Mouse (Mus musculus) adrenal gland (tissue): ENCODE data around the gene Adgra3.

ENCODE experiments used
- intact Hi-C: fragments of 180-260 bp; cut with DNase I; formaldehyde crosslinking; loops from one replicate; pipeline ENCODE4 v1.15.1; 2025

Adgra3 gene

GRCm38 (mm10) chr5:49980727-49981126 is 78.1 kb downstream of the Adgra3 start:
- intact Hi-C loops = no loop called here

- intact Hi-C loops = loop anchor here (5.0 kb wide), 1 partner anchor 53 kb away; no protein-coding TSS in a partner anchor
Observed at GRCm38 (mm10) chr5:49979246-49979645, 79.6 kb downstream of the Adgra3 start.

DNA sequence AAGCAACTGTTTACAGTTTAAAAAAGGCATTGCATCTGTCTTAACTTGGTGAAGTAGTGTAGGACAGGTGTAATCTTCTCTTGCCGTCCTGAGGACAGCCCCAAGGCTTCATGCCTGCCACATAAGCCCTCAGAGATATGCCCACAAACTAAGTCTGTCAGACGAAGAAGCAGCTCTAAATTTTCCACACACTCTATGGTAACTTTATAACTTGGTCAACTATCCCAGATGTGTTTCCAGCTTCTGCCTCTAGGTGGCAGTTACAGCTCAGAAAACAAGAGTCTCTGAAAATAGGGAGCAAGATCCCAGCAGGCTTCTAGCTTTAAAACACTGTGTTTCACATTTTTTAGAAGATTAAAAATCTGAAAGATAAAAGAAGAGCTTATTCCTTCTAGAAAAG is 82.8 kb downstream of the Adgra3 start:
- intact Hi-C loops = loop anchor here (2.0 to 5.0 kb wide), 2 partner anchors 56 to 239 kb away; no protein-coding TSS in a partner anchor

GRCm38 (mm10) chr5:49974211-49974610 is 84.6 kb downstream of the Adgra3 start:
- intact Hi-C loops = no loop called here

DNA sequence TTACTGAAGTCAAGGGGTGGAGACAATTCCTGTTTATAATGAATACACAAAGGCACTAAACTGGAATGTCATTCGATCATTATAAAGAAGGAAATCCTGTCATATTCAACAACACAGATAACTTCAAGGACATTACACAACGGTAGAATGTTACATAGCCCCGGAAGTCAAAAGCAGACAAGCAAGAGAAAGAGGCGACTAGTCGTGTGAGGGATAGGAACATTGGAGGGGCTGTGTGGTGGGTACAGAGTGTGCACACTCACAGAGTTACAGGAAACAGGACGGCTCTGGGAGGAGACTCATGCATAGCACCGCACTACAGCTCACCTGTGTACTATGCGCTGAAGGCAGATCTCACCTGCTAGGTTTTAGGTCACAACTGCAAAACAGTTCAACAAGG is 89.1 kb downstream of the Adgra3 start:
- intact Hi-C loops = no loop called here

- intact Hi-C loops = no loop called here
Observed at GRCm38 (mm10) chr5:49967726-49968125, 91.1 kb downstream of the Adgra3 start.

DNA sequence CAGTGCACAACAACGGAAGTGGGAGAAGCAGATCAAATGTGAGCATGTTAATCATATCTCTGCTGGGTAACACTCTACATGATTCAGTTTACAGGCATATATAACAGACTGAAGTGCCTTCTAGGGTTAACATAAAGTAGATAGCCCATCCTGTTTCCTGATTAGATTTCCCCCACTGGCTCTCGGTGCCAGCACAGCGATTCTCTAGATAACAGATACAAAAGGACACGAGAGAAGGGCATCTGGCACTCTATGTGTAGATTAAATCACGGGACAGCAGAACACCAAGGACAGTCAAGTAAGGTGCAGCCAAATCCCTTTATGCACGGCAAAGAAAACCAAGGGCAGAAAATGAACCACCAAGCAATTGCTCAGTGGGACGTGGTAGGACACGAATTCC is 93.0 kb downstream of the Adgra3 start:
- intact Hi-C loops = no loop called here

DNA sequence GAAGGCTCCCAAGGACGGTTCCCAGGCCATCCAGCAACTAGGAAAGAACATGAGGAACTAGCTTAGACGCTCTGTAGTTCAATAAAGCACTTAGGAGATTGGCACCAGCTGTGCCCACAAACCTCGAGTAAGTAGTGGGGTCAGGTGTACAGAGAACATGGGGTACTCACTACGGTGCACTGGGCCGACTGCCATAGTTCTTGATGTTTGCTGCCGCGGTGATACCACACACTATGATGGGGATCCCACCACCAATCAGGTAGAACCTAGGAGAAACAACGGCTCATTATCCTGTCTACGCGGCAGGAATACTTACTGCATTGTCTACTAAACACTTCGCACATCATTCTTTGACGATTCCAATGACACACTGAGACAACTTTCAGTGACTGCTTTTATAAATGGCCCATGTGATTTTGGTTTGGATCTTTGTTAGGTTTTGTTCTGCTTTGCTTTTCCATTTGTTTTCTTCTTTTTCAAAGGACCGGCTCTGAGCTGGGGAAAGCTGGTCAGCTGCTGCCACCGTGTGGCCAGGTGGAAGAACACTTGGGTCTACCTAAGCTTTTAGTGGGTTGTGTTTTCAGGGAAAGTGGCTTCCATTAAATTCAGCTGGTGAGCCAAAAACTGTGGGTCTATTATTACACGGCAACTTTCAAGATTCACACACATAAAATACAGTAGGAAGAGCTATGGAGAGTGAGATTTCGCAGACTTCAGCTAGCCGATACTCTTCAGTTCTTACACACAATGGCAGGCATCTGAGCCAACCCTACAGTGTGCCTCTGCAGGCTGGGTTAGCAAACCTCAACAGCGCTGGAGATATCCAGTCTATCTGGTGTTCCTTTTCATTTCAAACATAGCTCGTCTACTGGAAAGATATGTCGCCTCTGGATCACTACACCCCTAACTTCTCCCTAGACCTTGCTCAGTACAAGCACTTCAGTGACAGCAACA is 97.1 kb downstream of the Adgra3 start:
- intact Hi-C loops = loop anchor here (2.0 kb wide), 1 partner anchor 591 kb away; no protein-coding TSS in a partner anchor

- intact Hi-C loops = no loop called here
Observed at GRCm38 (mm10) chr5:49936354-49936753, 122.5 kb downstream of the Adgra3 start.

GRCm38 (mm10) chr5:49924712-49925111 is 134.1 kb downstream of the Adgra3 start:
- intact Hi-C loops = no loop called here

- intact Hi-C loops = no loop called here
Observed at GRCm38 (mm10) chr5:49915695-49916106, 143.1 kb downstream of the Adgra3 start.
